Mouse (Mus musculus): ENCODE measurements around the gene Tsr2. TPM values are rescaled to one million over a fixed set of nuclear protein-coding genes. Genes with fewer than 3 reads are reported as not detected.

Gene Tsr2
- polyA plus RNA-seq, 1 experiment = 13.7 TPM

DNA sequence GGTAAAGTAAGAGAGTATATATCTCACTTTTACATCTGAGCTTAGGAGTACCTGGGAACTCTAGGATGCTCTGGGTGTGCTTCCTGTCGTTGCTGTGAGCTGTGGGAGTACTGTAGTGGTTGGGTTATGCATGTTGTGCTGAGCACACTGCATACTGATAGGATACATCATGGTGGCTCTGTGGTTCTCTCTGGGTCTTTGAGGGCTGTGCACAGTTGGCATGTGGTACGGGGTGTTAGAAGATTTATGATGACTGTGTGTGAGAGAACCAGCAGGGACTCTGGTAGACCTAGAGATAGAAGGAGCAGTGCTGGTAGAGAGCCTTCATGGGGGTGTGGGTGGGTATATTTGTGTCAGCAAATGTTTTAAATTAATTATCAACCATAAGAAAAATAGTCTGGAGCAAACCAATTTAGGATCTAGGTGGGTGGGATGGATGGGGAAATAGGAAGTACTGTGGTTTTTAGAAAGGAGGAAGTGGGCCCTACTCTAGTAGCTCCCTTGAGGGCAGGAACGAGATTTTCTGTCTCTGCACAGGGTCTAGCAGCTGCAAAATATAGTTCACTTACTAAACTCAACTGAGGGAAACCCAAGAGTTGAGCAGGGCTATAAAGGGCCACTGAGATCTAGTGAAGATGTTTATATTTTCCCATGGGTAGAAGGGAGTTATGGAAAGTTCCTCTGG is 34.6 kb downstream of the Tsr2 start:
- H3ac ChIP-seq (ENCODE audit: control insufficient read depth, insufficient read length) = no peak overlapping the region
- TF ChIP-seq MYOG (IDR thresholded peaks at IDR 0.05; ENCODE audit: control insufficient read depth in 1 of 3, insufficient read depth in 1 of 3, insufficient read length in 2 of 3, low read depth in 2 of 3) = no peak
- TF ChIP-seq E2F4 (IDR thresholded peaks at IDR 0.05; ENCODE audit: insufficient read depth) = no peak
- TF ChIP-seq SRF (IDR thresholded peaks at IDR 0.05; ENCODE audit: control insufficient read depth, insufficient read length, low read depth) = no peak
- no peak for TF ChIP-seq CEBPB (IDR thresholded peaks at IDR 0.05; ENCODE audit: insufficient read depth, poor library complexity, severe bottlenecking)
- TF ChIP-seq USF1 (IDR thresholded peaks at IDR 0.05; ENCODE audit: low read depth) = no peak
- no peak for TF ChIP-seq TCF3 (IDR thresholded peaks at IDR 0.05; ENCODE audit: insufficient read length, low read depth)
- TF ChIP-seq MYOD1 (IDR thresholded peaks at IDR 0.05; ENCODE audit: control insufficient read depth in 1 of 3, insufficient read length in 2 of 3, low read depth in 2 of 3) = no peak
- no peak for TF ChIP-seq POLR2A (IDR thresholded peaks at IDR 0.05; ENCODE audit: insufficient read length, low read depth)
- no peak for TF ChIP-seq MAX (IDR thresholded peaks at IDR 0.05; ENCODE audit: low read depth)
- no peak for TF ChIP-seq TCF12 (IDR thresholded peaks at IDR 0.05; ENCODE audit: insufficient read depth, poor library complexity, severe bottlenecking)
- H3K36me3 ChIP-seq (ENCODE audit: control insufficient read depth, insufficient read depth) = no peaks in the 10 kb centered on the region
- no peaks in the 10 kb centered on the region for H3K79me2 ChIP-seq (ENCODE audit: control insufficient read depth, insufficient read depth)
- H3K27me3 ChIP-seq (ENCODE audit: control insufficient read depth, insufficient read depth, insufficient read length) = no peaks in the 10 kb centered on the region
- H3K4me3 ChIP-seq = no peak overlapping the region
- H3K4me2 ChIP-seq (ENCODE audit: low read depth) = no peak overlapping the region

GRCm38 (mm10) chrX:151059346-151059745 is 37.0 kb downstream of the Tsr2 start:
- H3K36me3 ChIP-seq (ENCODE audit: control insufficient read depth, insufficient read depth) = no peaks in the 10 kb centered on the region
- no peak overlapping the region for H3K4me3 ChIP-seq

DNA sequence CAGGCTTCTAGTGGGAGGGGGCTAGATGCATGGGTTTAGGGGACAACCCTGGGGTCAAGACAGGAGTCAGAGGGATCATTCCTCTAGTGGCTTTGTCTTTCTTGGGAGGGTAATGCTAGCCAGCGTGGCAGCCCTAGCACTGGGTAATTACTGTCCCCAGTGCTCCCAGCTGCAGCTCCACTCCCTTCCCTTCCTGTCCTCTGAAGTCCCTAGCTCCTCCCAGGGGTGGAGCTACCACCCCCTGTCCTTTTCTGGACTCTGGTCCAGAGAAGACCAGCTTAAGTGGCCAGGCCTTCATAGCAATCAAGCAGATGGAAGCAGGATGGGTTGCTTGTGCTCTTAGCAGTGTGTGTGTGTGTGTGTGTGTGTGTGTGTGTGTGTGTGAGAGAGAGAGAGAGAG is 40.8 kb downstream of the Tsr2 start:
- Histone ChIP-seq H3ac (ENCODE audit: control insufficient read depth, insufficient read length) (no peak overlapping the region), H3K4me3 (no peak overlapping the region), H3K4me2 (ENCODE audit: low read depth) (peak overlapping the region; percentile 42), H3K27me3 (ENCODE audit: control insufficient read depth, insufficient read depth, insufficient read length) (no peaks in the 10 kb centered on the region), H3K36me3 (ENCODE audit: control insufficient read depth, insufficient read depth) (no peaks in the 10 kb centered on the region), H3K79me2 (ENCODE audit: control insufficient read depth, insufficient read depth) (no peaks in the 10 kb centered on the region)
- TF ChIP-seq MYOD1 (IDR thresholded peaks at IDR 0.05; ENCODE audit: control insufficient read depth in 1 of 3, insufficient read length in 2 of 3, low read depth in 2 of 3) (no peak), SRF (IDR thresholded peaks at IDR 0.05; ENCODE audit: control insufficient read depth, insufficient read length, low read depth) (no peak), MAX (IDR thresholded peaks at IDR 0.05; ENCODE audit: low read depth) (no peak), POLR2A (IDR thresholded peaks at IDR 0.05; ENCODE audit: insufficient read length, low read depth) (no peak), CEBPB (IDR thresholded peaks at IDR 0.05; ENCODE audit: insufficient read depth, poor library complexity, severe bottlenecking) (no peak), REST (IDR thresholded peaks at IDR 0.05; ENCODE audit: insufficient read depth, insufficient read length) (no peak), USF1 (IDR thresholded peaks at IDR 0.05; ENCODE audit: low read depth) (no peak), MYOG (IDR thresholded peaks at IDR 0.05; ENCODE audit: control insufficient read depth in 1 of 3, insufficient read depth in 1 of 3, insufficient read length in 2 of 3, low read depth in 2 of 3) (no peak), TCF3 (IDR thresholded peaks at IDR 0.05; ENCODE audit: insufficient read length, low read depth) (no peak), E2F4 (IDR thresholded peaks at IDR 0.05; ENCODE audit: insufficient read depth) (no peak), TCF12 (IDR thresholded peaks at IDR 0.05; ENCODE audit: insufficient read depth, poor library complexity, severe bottlenecking) (no peak), POLR2AphosphoS2 (IDR thresholded peaks at IDR 0.05; ENCODE audit: insufficient read length, low read depth) (no peak)

More at GRCm38 (mm10) chrX:151059346-151059745, 37.0 kb downstream of the Tsr2 start:
- H3K79me2 ChIP-seq (ENCODE audit: control insufficient read depth, insufficient read depth) = no peaks in the 10 kb centered on the region
- H3K4me2 ChIP-seq (ENCODE audit: low read depth) = no peak overlapping the region
- no peak overlapping the region for H3ac ChIP-seq (ENCODE audit: control insufficient read depth, insufficient read length)
- no peak for TF ChIP-seq USF1 (IDR thresholded peaks at IDR 0.05; ENCODE audit: low read depth)
- TF ChIP-seq MYOG (IDR thresholded peaks at IDR 0.05; ENCODE audit: control insufficient read depth in 1 of 3, insufficient read depth in 1 of 3, insufficient read length in 2 of 3, low read depth in 2 of 3) = no peak
- no peak for TF ChIP-seq POLR2A (IDR thresholded peaks at IDR 0.05; ENCODE audit: insufficient read length, low read depth)
- TF ChIP-seq MYOD1 (IDR thresholded peaks at IDR 0.05; ENCODE audit: control insufficient read depth in 1 of 3, insufficient read length in 2 of 3, low read depth in 2 of 3) = no peak
- TF ChIP-seq TCF12 (IDR thresholded peaks at IDR 0.05; ENCODE audit: insufficient read depth, poor library complexity, severe bottlenecking) = no peak
- TF ChIP-seq POLR2AphosphoS2 (IDR thresholded peaks at IDR 0.05; ENCODE audit: insufficient read length, low read depth) = no peak
- no peak for TF ChIP-seq MAX (IDR thresholded peaks at IDR 0.05; ENCODE audit: low read depth)
- no peak for TF ChIP-seq E2F4 (IDR thresholded peaks at IDR 0.05; ENCODE audit: insufficient read depth)
- TF ChIP-seq REST (IDR thresholded peaks at IDR 0.05; ENCODE audit: insufficient read depth, insufficient read length) = no peak
- no peak for TF ChIP-seq CEBPB (IDR thresholded peaks at IDR 0.05; ENCODE audit: insufficient read depth, poor library complexity, severe bottlenecking)
- no peak for TF ChIP-seq TCF3 (IDR thresholded peaks at IDR 0.05; ENCODE audit: insufficient read length, low read depth)
- no peak for TF ChIP-seq SRF (IDR thresholded peaks at IDR 0.05; ENCODE audit: control insufficient read depth, insufficient read length, low read depth)
- no peaks in the 10 kb centered on the region for H3K27me3 ChIP-seq (ENCODE audit: control insufficient read depth, insufficient read depth, insufficient read length)

DNA sequence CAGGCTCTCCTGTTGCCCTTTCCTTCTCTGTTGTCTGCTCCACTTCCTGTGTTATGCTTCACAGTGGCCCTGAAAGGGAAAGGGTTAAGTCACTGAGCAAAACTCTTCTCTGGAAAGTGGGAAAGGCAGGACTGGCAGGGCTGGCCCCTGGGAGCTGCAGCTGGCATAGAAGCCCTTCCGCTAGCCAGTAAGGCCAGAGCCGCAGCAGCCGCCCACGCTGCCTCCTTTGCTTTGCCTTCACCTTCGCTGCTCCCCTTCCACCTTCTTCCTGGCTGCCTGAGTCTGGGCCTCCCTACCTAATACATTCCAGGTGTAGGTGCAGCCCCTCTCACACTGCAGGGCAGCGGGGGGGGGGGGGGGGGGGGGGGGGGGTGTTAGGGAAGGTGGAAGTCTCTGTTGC is 41.9 kb downstream of the Tsr2 start:
- Histone ChIP-seq H3K4me3 (no peak overlapping the region), H3K79me2 (ENCODE audit: control insufficient read depth, insufficient read depth) (no peaks in the 10 kb centered on the region)
- TF ChIP-seq REST (IDR thresholded peaks at IDR 0.05; ENCODE audit: insufficient read depth, insufficient read length) (no peak), MYOD1 (IDR thresholded peaks at IDR 0.05; ENCODE audit: control insufficient read depth in 1 of 3, insufficient read length in 2 of 3, low read depth in 2 of 3) (no peak), TCF12 (IDR thresholded peaks at IDR 0.05; ENCODE audit: insufficient read depth, poor library complexity, severe bottlenecking) (no peak)

DNA sequence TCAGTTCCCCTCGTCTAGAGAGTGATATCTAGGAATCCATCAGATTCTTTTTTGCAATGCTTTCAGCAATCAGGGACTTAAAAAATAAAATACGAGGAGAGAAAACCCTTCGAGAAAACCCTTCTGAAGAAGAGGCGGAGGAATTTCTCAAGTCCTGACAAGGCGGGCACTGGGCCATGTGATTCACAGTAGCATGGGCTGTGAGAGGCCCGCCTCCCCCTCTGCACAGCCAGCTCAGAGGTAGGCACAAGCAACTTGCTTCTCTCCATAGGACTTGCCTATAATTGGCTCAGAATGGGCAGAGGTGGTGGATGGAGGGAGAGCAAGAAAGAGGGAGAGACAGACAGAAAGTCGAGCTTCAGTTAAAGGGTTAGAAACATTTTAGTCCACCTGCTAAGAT is 46.0 kb downstream of the Tsr2 start:
- Histone ChIP-seq H3K79me2 (ENCODE audit: control insufficient read depth, insufficient read depth) (no peaks in the 10 kb centered on the region), H3ac (ENCODE audit: control insufficient read depth, insufficient read length) (no peak overlapping the region), H3K36me3 (ENCODE audit: control insufficient read depth, insufficient read depth) (no peaks in the 10 kb centered on the region), H3K4me2 (ENCODE audit: low read depth) (no peak overlapping the region), H3K4me3 (no peak overlapping the region), H3K27me3 (ENCODE audit: control insufficient read depth, insufficient read depth, insufficient read length) (no peaks in the 10 kb centered on the region)
- TF ChIP-seq REST (IDR thresholded peaks at IDR 0.05; ENCODE audit: insufficient read depth, insufficient read length) (no peak), POLR2AphosphoS2 (IDR thresholded peaks at IDR 0.05; ENCODE audit: insufficient read length, low read depth) (no peak), CEBPB (IDR thresholded peaks at IDR 0.05; ENCODE audit: insufficient read depth, poor library complexity, severe bottlenecking) (no peak)

More for the DNA sequence above, 41.9 kb downstream of the Tsr2 start:
- H3K36me3 ChIP-seq (ENCODE audit: control insufficient read depth, insufficient read depth) = no peaks in the 10 kb centered on the region
- H3K27me3 ChIP-seq (ENCODE audit: control insufficient read depth, insufficient read depth, insufficient read length) = no peaks in the 10 kb centered on the region
- H3ac ChIP-seq (ENCODE audit: control insufficient read depth, insufficient read length) = no peak overlapping the region
- no peak overlapping the region for H3K4me2 ChIP-seq (ENCODE audit: low read depth)
